ENCODE assay signal across 8 mouse cellular contexts in the genomic region with DNA sequence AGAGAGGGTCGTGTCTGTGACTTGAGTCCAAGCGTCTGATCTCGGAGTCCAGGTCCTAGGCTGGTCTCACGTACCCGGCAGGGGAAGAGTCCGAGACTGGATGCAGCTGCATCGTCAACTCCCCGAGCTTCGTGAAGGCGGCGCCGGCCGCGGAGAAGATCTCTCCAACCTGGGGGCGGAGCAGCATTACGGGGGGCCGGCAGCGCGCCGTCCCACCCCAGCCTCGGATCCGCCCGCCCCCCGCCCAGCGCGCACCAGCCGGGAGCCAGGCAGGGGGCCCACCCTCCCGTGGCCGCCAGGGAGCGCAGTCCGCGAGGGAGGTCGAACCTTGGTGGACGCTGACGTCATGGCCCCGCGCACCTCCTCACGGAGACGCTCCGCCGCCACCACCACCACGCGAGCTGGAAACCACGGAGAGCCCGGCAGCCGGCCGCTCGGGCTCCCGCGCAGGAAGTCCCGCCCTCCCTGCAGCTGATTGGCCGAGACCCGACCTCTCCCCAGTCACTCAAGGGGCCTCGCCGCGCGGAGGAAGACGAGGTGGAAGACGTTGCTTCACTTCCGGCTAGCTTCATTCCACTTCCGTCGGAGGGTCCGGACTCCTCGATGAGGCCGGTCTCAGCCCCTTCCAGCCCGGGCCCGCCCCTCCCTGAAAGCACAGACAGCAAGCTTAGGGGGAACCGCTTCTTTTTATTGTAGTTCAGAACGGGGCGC. TPM values are rescaled to one million over a fixed set of nuclear protein-coding genes. Genes with fewer than 3 reads are reported as not detected.
DNase-seq lines count a peak whose midpoint lies in the region; ATAC-seq and TF ChIP-seq lines count a peak whose summit lies in the region.

Gene 0610010K14Rik, minus strand, starts transcription at position 458 of the 711 bp plus-strand sequence.

- H3K36me3 ChIP-seq in heart, embryonic 11.5 days (ENCODE audit: control insufficient read depth, insufficient read depth, low read length): 0 out of 2 replicates have a peak, but pooled peaks cover 2% of the 10 kb centered on the region
- peaks cover 10% of the 10 kb centered on the region; the same call in 1 of the 2 replicates for H3K36me3 ChIP-seq in kidney, postnatal 0 days (ENCODE audit: insufficient read depth, low read length)
- peaks cover 7% of the 10 kb centered on the region; the same call in 1 of the 2 replicates for H3K36me3 ChIP-seq in liver, embryonic 11.5 days (ENCODE audit: control insufficient read depth, insufficient read depth, low read length)
- H3K36me3 ChIP-seq in stomach, embryonic 14.5 days (ENCODE audit: control insufficient read depth, insufficient read depth, low read length): peaks cover 6% of the 10 kb centered on the region

- peaks cover 33% of the 10 kb centered on the region for H3K4me1 ChIP-seq in heart, embryonic 11.5 days (ENCODE audit: control insufficient read depth, insufficient read depth, low read length)
- peaks cover 19% of the 10 kb centered on the region for H3K4me1 ChIP-seq in kidney, postnatal 0 days (replicated peaks; ENCODE audit: insufficient read depth, low read length)
- H3K4me1 ChIP-seq in liver, embryonic 11.5 days (replicated peaks; ENCODE audit: control insufficient read depth, insufficient read depth, low read length): peaks cover 34% of the 10 kb centered on the region
- H3K4me1 ChIP-seq in stomach, embryonic 14.5 days (ENCODE audit: control insufficient read depth, insufficient read depth, low read length): peaks cover 22% of the 10 kb centered on the region

- peak within 1 kb of the TSS; percentile 93 for H3K9ac ChIP-seq in heart, embryonic 11.5 days (ENCODE audit: low read depth, low read length)
- H3K9ac ChIP-seq in kidney, postnatal 0 days (ENCODE audit: low read depth, low read length): peak within 1 kb of the TSS; percentile 73
- peak within 1 kb of the TSS; percentile 95 for H3K9ac ChIP-seq in liver, embryonic 11.5 days (ENCODE audit: low read depth, low read length)
- peak within 1 kb of the TSS; percentile 89 for H3K9ac ChIP-seq in stomach, embryonic 14.5 days (replicated peaks; ENCODE audit: low read depth, low read length)

- TF ChIP-seq CTCF in kidney, postnatal 0 days (IDR thresholded peaks at IDR 0.05; ENCODE audit: low read depth): peak; percentile 71

- WGBS in heart, embryonic 11.5 days (ENCODE audit: insufficient replicate concordance): under 1% methylated on average over 47 of the region's 70 CpGs
- WGBS in kidney, postnatal 0 days: under 1% methylated on average over 59 of the region's 70 CpGs
- WGBS in liver, embryonic 11.5 days: under 1% methylated on average over 68 of the region's 70 CpGs
- under 1% methylated on average over 70 of the region's 70 CpGs for WGBS in stomach, embryonic 14.5 days

- H3K4me2 ChIP-seq in heart, embryonic 11.5 days: peak within 1 kb of the TSS; percentile 94
- peak within 1 kb of the TSS; percentile 93 for H3K4me2 ChIP-seq in kidney, postnatal 0 days (ENCODE audit: low read length)
- H3K4me2 ChIP-seq in liver, embryonic 11.5 days: peak within 1 kb of the TSS; percentile 92
- peak within 1 kb of the TSS; percentile 96 for H3K4me2 ChIP-seq in stomach, embryonic 14.5 days (replicated peaks; ENCODE audit: low read depth, low read length)

- H3K4me3 ChIP-seq in heart, embryonic 11.5 days (ENCODE audit: low read depth, low read length): peak within 1 kb of the TSS; percentile 77
- H3K4me3 ChIP-seq in kidney, postnatal 0 days (replicated peaks; ENCODE audit: low read depth, low read length): peak within 1 kb of the TSS; percentile 71
- peak within 1 kb of the TSS; percentile 97 for H3K4me3 ChIP-seq in liver, embryonic 11.5 days (ENCODE audit: low read depth, low read length)
- peak within 1 kb of the TSS; percentile 64 for H3K4me3 ChIP-seq in stomach, embryonic 14.5 days (ENCODE audit: low read depth, low read length)

- peak; percentile 96 for DNase-seq in B cell, adult 2 months
- DNase-seq in brain, adult 2 months (ENCODE audit: low read depth, low spot score): peak; percentile 99
- peak; percentile 97 for DNase-seq in kidney, postnatal 0 days (ENCODE audit: low spot score)
- DNase-seq in liver, embryonic 11.5 days (ENCODE audit: low spot score): peak; percentile 99
- DNase-seq in naive thymus-derived CD4-positive, alpha-beta T cell, adult 2 months (ENCODE audit: low read depth): peak; percentile 95

- no peaks in the 10 kb centered on the region for H3K9me3 ChIP-seq in heart, embryonic 11.5 days (replicated peaks; ENCODE audit: control insufficient read depth, low read length)
- H3K9me3 ChIP-seq in kidney, postnatal 0 days (replicated peaks; ENCODE audit: low read length): no peaks in the 10 kb centered on the region
- H3K9me3 ChIP-seq in liver, embryonic 11.5 days (ENCODE audit: control insufficient read depth, low read length): no peaks in the 10 kb centered on the region
- no peaks in the 10 kb centered on the region for H3K9me3 ChIP-seq in stomach, embryonic 14.5 days (ENCODE audit: control insufficient read depth, low read depth, low read length)

- peak within 1 kb of the TSS; percentile 96 for H3K27ac ChIP-seq in heart, embryonic 11.5 days (ENCODE audit: low read depth, low read length)
- H3K27ac ChIP-seq in kidney, postnatal 0 days: peak within 1 kb of the TSS; percentile 95
- peak within 1 kb of the TSS; percentile 97 for H3K27ac ChIP-seq in liver, embryonic 11.5 days (ENCODE audit: low read depth, low read length)
- H3K27ac ChIP-seq in stomach, embryonic 14.5 days (ENCODE audit: low read length): peak within 1 kb of the TSS; percentile 94

- peak; percentile 84 for ATAC-seq in erythroblast, adult 5-6 weeks (replicated peaks; ENCODE audit: low FRiP score, poor library complexity, severe bottlenecking)
- peak; percentile 89 for ATAC-seq in heart, embryonic 11.5 days (replicated peaks; ENCODE audit: insufficient number of reproducible peaks, low FRiP score, low TSS enrichment)
- peak; percentile 91 for ATAC-seq in kidney, postnatal 0 days (replicated peaks; ENCODE audit: low FRiP score, low read depth)
- peak; percentile 91 for ATAC-seq in liver, embryonic 11.5 days (replicated peaks; ENCODE audit: low FRiP score)
- ATAC-seq in stomach, embryonic 14.5 days (ENCODE audit: insufficient number of reproducible peaks, insufficient read depth, low FRiP score, low read depth): peak; percentile 95

- no peaks in the 10 kb centered on the region for H3K27me3 ChIP-seq in heart, embryonic 11.5 days (ENCODE audit: control insufficient read depth, insufficient read depth, low read length)
- H3K27me3 ChIP-seq in kidney, postnatal 0 days (ENCODE audit: insufficient read depth, low read length): no peaks in the 10 kb centered on the region
- H3K27me3 ChIP-seq in liver, embryonic 11.5 days (replicated peaks; ENCODE audit: control insufficient read depth, insufficient read depth, low read length): no peaks in the 10 kb centered on the region
- H3K27me3 ChIP-seq in stomach, embryonic 14.5 days (ENCODE audit: control insufficient read depth, insufficient read depth, low read length): no peaks in the 10 kb centered on the region

RNA-seq across cellular contexts. Expression of gene 0610010K14Rik, which starts in this region (rescaled TPM):
- 16.5 and 20.3 TPM in 2 replicates for total RNA-seq in erythroblast, adult 5-6 weeks (2015; ENCODE audit: low replicate concordance)
- 3.8 and 7.8 TPM in 2 replicates for total RNA-seq in erythroblast, adult 5-6 weeks (2017; ENCODE audit: low replicate concordance)
- polyA plus RNA-seq in heart, embryonic 11.5 days (2014; fragmentation: Nextera tagmentation; extraction: Ambion mirVana): 129 and 132 TPM in 2 replicates
- polyA plus RNA-seq in kidney, postnatal 0 days (2015; fragmentation: Nextera tagmentation; extraction: Ambion mirVana): 147 and 150 TPM in 2 replicates
- 138 and 140 TPM in 2 replicates for polyA plus RNA-seq in liver, embryonic 11.5 days (2014; fragmentation: Nextera tagmentation; extraction: Ambion mirVana)
- 164 and 167 TPM in 2 replicates for polyA plus RNA-seq in stomach, embryonic 14.5 days (2014; fragmentation: Nextera tagmentation; extraction: Ambion mirVana)

Comparison
In these comparisons a context has a peak if more than half of its experiments do, and no peak if none do; other contexts are left out.
1. Peak in every context shown above with its lines: DNase-seq, ATAC-seq, H3K4me3 ChIP-seq and H3K27ac ChIP-seq.